Mouse (Mus musculus) megakaryocyte, adult 5-6 weeks (primary cell): ENCODE data around the gene Tprg. TPM values are rescaled to one million over a fixed set of nuclear protein-coding genes. Genes with fewer than 3 reads are reported as not detected.

Source experiments
- ATAC-seq: 2 replicates; pipeline ENCODE4 v1.8.0; 2016; ENCODE audit warnings: mild to moderate bottlenecking, inconsistent platforms; ENCODE audit not compliant: poor library complexity, severe bottlenecking
- total RNA-seq, 2 experiments: library from RNA; stranded (forward) in 1 of 2; stranded (reverse) in 1 of 2; fragments of 153-499, 151-499 nt in 1 of 2; fragments of 221-1000, 200-1000 nt in 1 of 2; gene quantifications; 2 replicates each; pipeline versions ENCODE4 v1.2.3 to v1.2.4; 2015 to 2017

Tprg gene
- total RNA-seq (2015) (not detected in 2 replicates), total RNA-seq (2017) (not detected in 2 replicates)

GRCm38 (mm10) chr16:25286517-25286916, at the start of gene Tprg:
TSS of gene Tprg (plus strand) at chr16:25286817.
- ATAC-seq: no peak

- ATAC-seq: no peak
These were observed 48.2 kb upstream of the Tprg start for GRCm38 (mm10) chr16:25238274-25239050.

- ATAC-seq: 0 out of 2 replicates have a peak, but pooled peaks have one; percentile 35
These were observed 37.7 kb upstream of the Tprg start for GRCm38 (mm10) chr16:25248889-25249288.

GRCm38 (mm10) chr16:25250129-25250749, 36.4 kb upstream of the Tprg start:
- ATAC-seq: no peak

- ATAC-seq: no peak
These were observed 35.5 kb upstream of the Tprg start for GRCm38 (mm10) chr16:25251080-25251479.

- no peak for ATAC-seq
These were observed 32.0 kb upstream of the Tprg start for GRCm38 (mm10) chr16:25254646-25255045.

GRCm38 (mm10) chr16:25255186-25255585, 31.4 kb upstream of the Tprg start:
- no peak for ATAC-seq

GRCm38 (mm10) chr16:25255603-25256260, 30.9 kb upstream of the Tprg start:
- ATAC-seq: no peak

- ATAC-seq: no peak
These were observed 24.3 kb upstream of the Tprg start for GRCm38 (mm10) chr16:25262306-25262705.

- ATAC-seq: no peak
These were observed 23.7 kb upstream of the Tprg start for GRCm38 (mm10) chr16:25262965-25263364.

- ATAC-seq: peak; percentile 68; the same call in 1 of the 2 replicates
These were observed 23.0 kb upstream of the Tprg start for GRCm38 (mm10) chr16:25263520-25264149.

GRCm38 (mm10) chr16:25265177-25265576, 21.4 kb upstream of the Tprg start:
- no peak for ATAC-seq

- ATAC-seq: no peak
These were observed 18.3 kb upstream of the Tprg start for GRCm38 (mm10) chr16:25268276-25268675.

GRCm38 (mm10) chr16:25282563-25282962, 4.1 kb upstream of the Tprg start:
- no peak for ATAC-seq

- no peak for ATAC-seq
These were observed 7.1 kb downstream of the Tprg start for GRCm38 (mm10) chr16:25293753-25294152.

GRCm38 (mm10) chr16:25295546-25295945, 8.9 kb downstream of the Tprg start:
- no peak for ATAC-seq

GRCm38 (mm10) chr16:25296746-25297145, 10.1 kb downstream of the Tprg start:
- no peak for ATAC-seq

- no peak for ATAC-seq
These were observed 11.6 kb downstream of the Tprg start for GRCm38 (mm10) chr16:25298204-25298603.

GRCm38 (mm10) chr16:25302616-25303015, 16.0 kb downstream of the Tprg start:
- no peak for ATAC-seq

- no peak for ATAC-seq
These were observed 27.4 kb downstream of the Tprg start for GRCm38 (mm10) chr16:25314006-25314405.

GRCm38 (mm10) chr16:25315090-25315489, 28.5 kb downstream of the Tprg start:
- no peak for ATAC-seq
